Comparison of ENCODE assay signal across 8 mouse cellular contexts in genomic region chr9:40414904-40415766, GRCm38 (mm10).
DNase-seq lines count a peak whose midpoint lies in the region; ATAC-seq lines count a peak whose summit lies in the region.

No protein-coding gene starts in this region.

- H3K9ac ChIP-seq in embryonic facial prominence, embryonic 15.5 days, result peak overlapping the region; percentile 41
- H3K9ac ChIP-seq in heart, embryonic 14.5 days (ENCODE audit: low read length), result peak overlapping the region; percentile 73
- peak overlapping the region; percentile 74 for H3K9ac ChIP-seq in kidney, embryonic 16.5 days (replicated peaks; ENCODE audit: low read length)
- H3K9ac ChIP-seq in liver, embryonic 11.5 days (ENCODE audit: low read depth, low read length), result peak overlapping the region; percentile 56

- no peak for ATAC-seq in embryonic facial prominence, embryonic 15.5 days (ENCODE audit: insufficient number of reproducible peaks, low FRiP score, low TSS enrichment, low read depth)
- no peak for ATAC-seq in heart, embryonic 14.5 days (ENCODE audit: insufficient number of reproducible peaks, insufficient read depth, low FRiP score, low read depth)
- ATAC-seq in kidney, embryonic 16.5 days (ENCODE audit: low FRiP score, low TSS enrichment), result peak; percentile 46; the same call in 1 of the 2 replicates
- ATAC-seq in liver, embryonic 11.5 days (replicated peaks; ENCODE audit: low FRiP score), result peak; percentile 63
- peak; percentile 82 for ATAC-seq in monocyte, adult 5-6 weeks (replicated peaks; ENCODE audit: insufficient number of reproducible peaks, low FRiP score, low TSS enrichment, poor library complexity, severe bottlenecking)

- H3K4me3 ChIP-seq in embryonic facial prominence, embryonic 15.5 days (replicated peaks), result peak overlapping the region; percentile 55
- peak overlapping the region; percentile 66 to 75 for H3K4me3 ChIP-seq in heart, embryonic 14.5 days (ENCODE audit: control insufficient read depth in 1 of 2, insufficient read depth in 1 of 2, low read depth in 1 of 2, low read length in 2 of 2)
- peak overlapping the region; percentile 63 for H3K4me3 ChIP-seq in kidney, embryonic 16.5 days (ENCODE audit: low read length)
- H3K4me3 ChIP-seq in liver, embryonic 11.5 days (ENCODE audit: low read depth, low read length), result peak overlapping the region; percentile 61

- peak overlapping the region; percentile 68 for H3K4me2 ChIP-seq in embryonic facial prominence, embryonic 15.5 days (replicated peaks)
- peak overlapping the region; percentile 97 for H3K4me2 ChIP-seq in heart, embryonic 14.5 days (ENCODE audit: low read length)
- H3K4me2 ChIP-seq in kidney, embryonic 16.5 days (replicated peaks; ENCODE audit: low read depth, low read length), result peak overlapping the region; percentile 84
- peak overlapping the region; percentile 71 for H3K4me2 ChIP-seq in liver, embryonic 11.5 days

- no peaks in the 10 kb centered on the region for H3K27me3 ChIP-seq in embryonic facial prominence, embryonic 15.5 days
- H3K27me3 ChIP-seq in heart, embryonic 14.5 days (ENCODE audit: control insufficient read depth, insufficient read depth, low read length), result no peaks in the 10 kb centered on the region
- H3K27me3 ChIP-seq in kidney, embryonic 16.5 days (ENCODE audit: insufficient read depth, low read length), result no peaks in the 10 kb centered on the region
- no peaks in the 10 kb centered on the region for H3K27me3 ChIP-seq in liver, embryonic 11.5 days (replicated peaks; ENCODE audit: control insufficient read depth, insufficient read depth, low read length)

- no peaks in the 10 kb centered on the region for H3K9me3 ChIP-seq in embryonic facial prominence, embryonic 15.5 days (replicated peaks)
- no peaks in the 10 kb centered on the region for H3K9me3 ChIP-seq in heart, embryonic 14.5 days (ENCODE audit: control insufficient read depth, low read length)
- H3K9me3 ChIP-seq in kidney, embryonic 16.5 days (ENCODE audit: low read length), result no peaks in the 10 kb centered on the region
- H3K9me3 ChIP-seq in liver, embryonic 11.5 days (ENCODE audit: control insufficient read depth, low read length), result no peaks in the 10 kb centered on the region

- no peaks in the 10 kb centered on the region for H3K4me1 ChIP-seq in embryonic facial prominence, embryonic 15.5 days
- peaks cover 4 to 18% of the 10 kb centered on the region in 2 experiments; a peak in 3 of 4 replicates for H3K4me1 ChIP-seq in heart, embryonic 14.5 days (ENCODE audit: control insufficient read depth in 2 of 2, insufficient read depth in 2 of 2, low read length in 2 of 2)
- H3K4me1 ChIP-seq in kidney, embryonic 16.5 days (ENCODE audit: insufficient read depth, low read length), result 0 out of 2 replicates have a peak, but pooled peaks cover 4% of the 10 kb centered on the region
- H3K4me1 ChIP-seq in liver, embryonic 11.5 days (replicated peaks; ENCODE audit: control insufficient read depth, insufficient read depth, low read length), result no peaks in the 10 kb centered on the region

- H3K27ac ChIP-seq in embryonic facial prominence, embryonic 15.5 days (replicated peaks), result peak overlapping the region; percentile 34; the same call in 1 of the 2 replicates
- peak overlapping the region; percentile 53 to 58; a peak in 2 of 4 replicates for H3K27ac ChIP-seq in heart, embryonic 14.5 days (replicated peaks in 1 of 2; ENCODE audit: control insufficient read depth in 1 of 2, insufficient read depth in 1 of 2, low read depth in 2 of 2, low read length in 2 of 2)
- peak overlapping the region; percentile 41; the same call in 1 of the 2 replicates for H3K27ac ChIP-seq in kidney, embryonic 16.5 days (ENCODE audit: low read length)
- no peak overlapping the region for H3K27ac ChIP-seq in liver, embryonic 11.5 days (ENCODE audit: low read depth, low read length)

- no peaks in the 10 kb centered on the region for H3K36me3 ChIP-seq in embryonic facial prominence, embryonic 15.5 days
- H3K36me3 ChIP-seq in heart, embryonic 14.5 days (ENCODE audit: control insufficient read depth, insufficient read depth, low read length), result no peaks in the 10 kb centered on the region
- no peaks in the 10 kb centered on the region for H3K36me3 ChIP-seq in kidney, embryonic 16.5 days (ENCODE audit: insufficient read depth, low read length)
- H3K36me3 ChIP-seq in liver, embryonic 11.5 days (ENCODE audit: control insufficient read depth, insufficient read depth, low read length), result no peaks in the 10 kb centered on the region; the same call in 1 of the 2 replicates

- WGBS in embryonic facial prominence, embryonic 15.5 days, result 34% methylated on average over 18 of the region's 18 CpGs
- WGBS in heart, embryonic 14.5 days, result 32% methylated on average over 18 of the region's 18 CpGs
- WGBS in kidney, embryonic 16.5 days, result 35% methylated on average over 18 of the region's 18 CpGs
- 30% methylated on average over 18 of the region's 18 CpGs for WGBS in liver, embryonic 11.5 days

- peak; percentile 89 for DNase-seq in CD4-positive, CD25-positive, alpha-beta regulatory T cell, adult 2 months (ENCODE audit: low read depth, low spot score)
- DNase-seq in brain, adult 2 months (ENCODE audit: low read depth, low spot score), result peak; percentile 95
- peak; percentile 57 for DNase-seq in liver, embryonic 11.5 days (ENCODE audit: low spot score)
- peak; percentile 86 for DNase-seq in thymus, postnatal 0 days (ENCODE audit: low spot score)

Comparison
In these comparisons a context has a peak if more than half of its experiments do, and no peak if none do; other contexts are left out.
1. ATAC-seq: peak in kidney, embryonic 16.5 days (single experiment), liver, embryonic 11.5 days (single experiment) and monocyte, adult 5-6 weeks (single experiment); none in embryonic facial prominence, embryonic 15.5 days (single experiment) and heart, embryonic 14.5 days (single experiment).
2. Peak in every context shown above with its lines, with median percentiles within 50 percentile points of each other: DNase-seq, H3K4me2 ChIP-seq, H3K4me3 ChIP-seq and H3K9ac ChIP-seq.